Mouse (Mus musculus) midbrain, embryonic 14.5 days (tissue): ENCODE results near the gene Rack1. TPM values are rescaled to one million over a fixed set of nuclear protein-coding genes. Genes with fewer than 3 reads are reported as not detected.
"Not testable (repeated sequence)": the region's sequence is repeated elsewhere in the genome, so short reads cannot be mapped to it uniquely, and the experiment has no call there.

Source experiments
- ATAC-seq: fragments of 200-750 bp; cut with Nextera tagmentation; 2 replicates; pipeline ENCODE4 v1.8.0; 2017; ENCODE audit warnings: moderate number of reproducible peaks, moderate library complexity; ENCODE audit not compliant: low FRiP score, low TSS enrichment
- DNase-seq: peaks from one replicate; pipeline ENCODE4 v3.0.0-alpha.2; 2015
- H3K27ac ChIP-seq: fragments of 300-500 bp; sonication (generic); replicated peaks from 2 replicates; pipeline ENCODE4 v1.5.1; 2014; ENCODE audit warnings: mild to moderate bottlenecking, low read depth, low read length, moderate library complexity
- H3K27me3 ChIP-seq: fragments of 300-500 bp; sonication (generic); 2 replicates; pipeline ENCODE4 v1.6.1; 2014; ENCODE audit warnings: low read length, control low read depth, mixed read lengths; ENCODE audit not compliant: control insufficient read depth, insufficient read depth
- H3K36me3 ChIP-seq: fragments of 300-500 bp; sonication (generic); 2 replicates; pipeline ENCODE4 v1.6.1; 2014; ENCODE audit warnings: low read length, control low read depth; ENCODE audit not compliant: control insufficient read depth, insufficient read depth
- H3K4me1 ChIP-seq: fragments of 300-500 bp; sonication (generic); 2 replicates; pipeline ENCODE4 v1.6.1; 2014; ENCODE audit warnings: mild to moderate bottlenecking, antibody characterized with exemption, low read length, control low read depth; ENCODE audit not compliant: control insufficient read depth, insufficient read depth
- H3K4me2 ChIP-seq: fragments of 300-500 bp; sonication (generic); 2 replicates; pipeline ENCODE4 v1.6.1; 2014; ENCODE audit warnings: mild to moderate bottlenecking, low read length, moderate library complexity
- H3K4me3 ChIP-seq: fragments of 300-500 bp; sonication (generic); replicated peaks from 2 replicates; pipeline ENCODE4 v1.5.1; 2014; ENCODE audit warnings: low read depth, low read length
- H3K9ac ChIP-seq: fragments of 300-500 bp; sonication (generic); replicated peaks from 2 replicates; pipeline ENCODE4 v1.6.1; 2014; ENCODE audit warnings: mild to moderate bottlenecking, low read length, moderate library complexity
- H3K9me3 ChIP-seq: fragments of 300-500 bp; sonication (generic); 2 replicates; pipeline ENCODE4 v1.6.1; 2016; ENCODE audit warnings: low read length, control low read depth, mixed read lengths; ENCODE audit not compliant: control insufficient read depth
- WGBS: fragments of 180-500 bp; shearing (Covaris S2); extraction: QIAGEN DNeasy Blood & Tissue Kit; methylation state at CpG from one replicate; pipeline ENCODE4 v1.1.7; 2014; 5-methylcytosine and 5-hydroxymethylcytosine counted together
- polyA plus RNA-seq: library from polyadenylated mRNA; unstranded; fragments of >200 nt; fragmentation: Nextera tagmentation; extraction: Ambion mirVana; gene quantifications from 2 replicates; pipeline ENCODE4 v1.2.1, GENCODE M21; 2014

Rack1 gene
- polyA plus RNA-seq, 1 experiment from 2014 or later = 505 TPM

DNA sequence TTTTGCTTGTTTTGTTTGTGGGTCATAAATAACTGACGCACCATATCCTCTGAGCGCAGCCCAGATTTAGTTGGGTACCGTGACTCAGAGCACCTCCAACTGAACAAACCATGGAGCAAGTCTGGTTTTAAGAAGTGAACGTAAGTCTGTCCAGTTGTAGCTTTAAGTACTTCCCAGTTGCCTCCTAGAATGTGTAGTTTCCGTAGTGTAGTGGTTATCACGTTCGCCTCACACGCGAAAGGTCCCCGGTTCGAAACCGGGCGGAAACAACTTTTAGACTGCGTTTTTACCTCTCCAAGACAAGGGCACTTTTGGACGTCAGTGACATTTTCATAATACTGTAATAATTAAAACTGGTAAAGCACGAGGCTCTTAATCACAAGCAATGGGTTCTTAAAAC is 18.2 kb downstream of the Rack1 start:
- H3K4me3 ChIP-seq = peak overlapping the region; percentile 74
- peak; percentile 97 for DNase-seq
- peaks cover 13% of the 10 kb centered on the region; the same call in 1 of the 2 replicates for H3K36me3 ChIP-seq
- no peak for ATAC-seq
- H3K4me2 ChIP-seq = peak overlapping the region; percentile 72
- H3K9ac ChIP-seq = peak overlapping the region; percentile 81; the same call in 1 of the 2 replicates
- no peak overlapping the region for H3K27ac ChIP-seq
- no peaks in the 10 kb centered on the region for H3K9me3 ChIP-seq
- 0 out of 2 replicates have a peak, but pooled peaks cover 2% of the 10 kb centered on the region for H3K27me3 ChIP-seq
- H3K4me1 ChIP-seq = peaks cover 19% of the 10 kb centered on the region
- WGBS = under 1% methylated on average over 16 of the region's 16 CpGs

DNA sequence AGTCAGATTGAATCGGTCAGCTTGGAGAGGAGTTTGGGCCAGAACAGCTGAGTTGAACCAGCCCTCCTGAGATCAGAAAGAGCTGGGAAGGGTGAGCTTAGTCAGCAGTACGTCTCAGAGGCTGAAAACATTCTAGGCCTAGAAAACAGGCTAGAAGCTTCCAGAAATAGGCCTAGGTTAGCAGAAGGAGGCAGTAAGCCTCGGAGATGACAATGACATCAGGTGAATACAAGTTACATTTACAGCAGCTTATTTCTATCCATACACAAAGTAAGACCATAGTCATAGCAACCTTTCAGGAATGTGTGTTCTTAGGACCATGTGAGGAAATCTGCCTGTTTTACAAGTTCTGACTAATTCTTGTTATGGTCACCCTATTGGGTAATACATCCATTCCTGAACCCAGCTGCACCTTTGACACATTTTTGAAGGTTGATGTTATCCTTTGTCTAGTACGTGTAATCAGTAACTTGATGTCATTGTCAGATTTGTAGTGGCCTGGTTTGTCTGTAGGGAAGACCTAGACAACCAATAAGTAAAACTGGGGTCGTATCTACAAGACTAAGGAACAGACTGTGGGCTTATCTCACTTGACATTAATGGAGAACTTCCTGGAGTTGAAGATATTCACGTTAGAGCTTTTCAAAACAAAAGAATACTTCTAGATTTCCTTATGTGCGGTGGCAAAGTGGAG is 19.6 kb downstream of the Rack1 start:
- H3K27me3 ChIP-seq = peaks cover 14% of the 10 kb centered on the region
- 81% methylated on average over 7 of the region's 7 CpGs for WGBS
- H3K36me3 ChIP-seq = 0 out of 2 replicates have a peak, but pooled peaks cover 4% of the 10 kb centered on the region
- ATAC-seq (no peak), DNase-seq (no peak)
- H3K9ac ChIP-seq = no peak overlapping the region
- no peak overlapping the region for H3K4me2 ChIP-seq
- H3K9me3 ChIP-seq = no peaks in the 10 kb centered on the region
- no peak overlapping the region for H3K27ac ChIP-seq
- H3K4me1 ChIP-seq = peaks cover 20% of the 10 kb centered on the region
- H3K4me3 ChIP-seq = no peak overlapping the region

DNA sequence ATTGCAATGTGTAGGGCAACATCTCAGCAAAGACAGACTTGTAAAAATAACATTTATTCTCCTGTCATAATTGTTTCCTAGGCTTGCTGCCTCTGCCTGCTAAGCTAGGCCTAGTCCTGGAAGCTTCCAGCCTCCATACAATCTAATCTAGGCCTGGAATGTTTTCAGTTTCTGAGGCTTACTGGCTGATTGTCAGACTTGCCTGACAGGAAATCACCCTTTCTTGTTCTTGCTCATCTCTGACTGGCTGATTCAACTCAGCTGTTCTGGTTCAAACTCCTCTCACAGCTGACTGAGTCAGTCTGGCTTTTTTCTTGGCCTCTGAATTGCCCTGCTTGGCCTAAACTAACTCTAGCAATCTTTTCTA is 20.2 kb downstream of the Rack1 start:
- Histone ChIP-seq H3K9me3 (no peaks in the 10 kb centered on the region), H3K27me3 (peaks cover 18% of the 10 kb centered on the region), H3K27ac (no peak overlapping the region), H3K4me2 (no peak overlapping the region), H3K9ac (no peak overlapping the region), H3K36me3 (0 out of 2 replicates have a peak, but pooled peaks cover 4% of the 10 kb centered on the region), H3K4me3 (no peak overlapping the region), H3K4me1 (peaks cover 15% of the 10 kb centered on the region)
- DNase-seq (no peak), ATAC-seq (no peak)

- 84% methylated on average over 14 of the region's 14 CpGs for WGBS
- ATAC-seq, H3K27ac ChIP-seq, DNase-seq, H3K9me3 ChIP-seq, H3K36me3 ChIP-seq, H3K4me3 ChIP-seq, H3K4me1 ChIP-seq, H3K4me2 ChIP-seq, H3K9ac ChIP-seq: not testable (repeated sequence)
- H3K27me3 ChIP-seq = peaks cover 18% of the 10 kb centered on the region
These were observed 21.2 kb downstream of the Rack1 start for GRCm38 (mm10) chr11:48821299-48821698.

DNA sequence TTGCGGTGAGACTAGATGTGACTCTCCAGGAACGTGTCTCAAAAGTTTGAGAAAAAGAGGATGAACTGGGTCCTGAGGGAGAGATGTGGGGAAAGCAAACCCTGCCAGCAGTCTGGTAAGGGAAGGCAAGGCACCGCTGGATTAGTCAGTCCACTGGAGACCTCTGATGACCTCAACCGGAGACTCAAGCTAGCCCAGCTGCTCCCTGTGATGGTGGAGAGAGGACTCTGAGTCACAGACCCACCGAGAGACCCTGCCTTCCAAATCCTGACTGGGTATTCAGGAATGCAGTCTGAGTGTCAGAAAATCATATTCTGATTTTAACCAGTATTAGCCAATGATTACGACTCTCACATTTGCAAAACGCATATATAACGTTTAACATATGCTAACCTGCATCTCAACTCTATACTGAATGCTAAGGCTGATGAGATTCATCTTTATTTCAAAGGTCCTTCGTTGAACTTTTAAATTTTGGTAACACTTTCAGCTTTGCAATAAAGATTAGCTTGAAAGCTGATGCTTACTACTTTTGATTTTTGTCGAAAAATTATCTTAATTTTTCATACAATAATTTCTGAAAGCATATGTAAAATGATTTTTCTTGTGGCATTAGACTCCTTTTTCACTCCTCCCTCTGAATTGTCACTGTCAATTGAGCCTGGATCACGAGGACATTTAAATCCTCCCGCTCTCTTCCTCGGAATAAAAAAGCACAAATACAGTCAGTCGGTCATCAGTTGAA is 22.8 kb downstream of the Rack1 start:
- H3K4me2 ChIP-seq = peak overlapping the region; percentile 51
- H3K27ac ChIP-seq = no peak overlapping the region
- peaks cover 18% of the 10 kb centered on the region for H3K27me3 ChIP-seq
- H3K4me1 ChIP-seq = peaks cover 10% of the 10 kb centered on the region; the same call in 1 of the 2 replicates
- H3K9ac ChIP-seq = no peak overlapping the region
- peak overlapping the region; percentile 23 for H3K4me3 ChIP-seq
- H3K36me3 ChIP-seq = no peaks in the 10 kb centered on the region
- WGBS = 34% methylated on average over 14 of the region's 14 CpGs
- no peaks in the 10 kb centered on the region for H3K9me3 ChIP-seq
- no peak for DNase-seq
- ATAC-seq = no peak

DNA sequence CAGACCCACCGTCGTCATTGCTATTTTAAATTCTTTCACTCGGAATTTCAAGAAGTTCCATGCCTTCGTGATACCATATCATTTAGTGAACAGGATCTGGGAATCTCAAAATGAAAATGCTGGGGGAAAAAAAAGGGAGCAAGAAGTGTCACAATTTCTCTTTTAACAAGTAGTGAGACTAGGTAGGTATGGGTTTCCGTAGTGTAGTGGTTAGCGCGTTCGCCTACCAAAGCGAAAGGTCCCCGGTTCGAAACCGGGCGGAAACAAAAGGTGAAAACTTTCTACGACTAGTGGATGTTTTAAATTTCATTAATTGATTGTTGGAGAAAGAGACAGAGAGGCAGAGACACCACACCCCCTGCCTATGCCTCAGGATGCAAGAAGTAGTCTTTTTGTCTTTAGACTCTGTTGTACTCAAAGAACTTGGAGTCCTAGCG is 23.4 kb downstream of the Rack1 start:
- H3K27me3 ChIP-seq = peaks cover 18% of the 10 kb centered on the region
- no peak overlapping the region for H3K27ac ChIP-seq
- H3K4me1 ChIP-seq = peaks cover 10% of the 10 kb centered on the region; the same call in 1 of the 2 replicates
- H3K4me2 ChIP-seq = peak overlapping the region; percentile 51
- H3K4me3 ChIP-seq = peak overlapping the region; percentile 23
- H3K9ac ChIP-seq = no peak overlapping the region
- no peaks in the 10 kb centered on the region for H3K36me3 ChIP-seq
- 1% methylated on average over 15 of the region's 15 CpGs for WGBS
- DNase-seq (peak; percentile 86), ATAC-seq (no peak)
- H3K9me3 ChIP-seq = no peaks in the 10 kb centered on the region

DNA sequence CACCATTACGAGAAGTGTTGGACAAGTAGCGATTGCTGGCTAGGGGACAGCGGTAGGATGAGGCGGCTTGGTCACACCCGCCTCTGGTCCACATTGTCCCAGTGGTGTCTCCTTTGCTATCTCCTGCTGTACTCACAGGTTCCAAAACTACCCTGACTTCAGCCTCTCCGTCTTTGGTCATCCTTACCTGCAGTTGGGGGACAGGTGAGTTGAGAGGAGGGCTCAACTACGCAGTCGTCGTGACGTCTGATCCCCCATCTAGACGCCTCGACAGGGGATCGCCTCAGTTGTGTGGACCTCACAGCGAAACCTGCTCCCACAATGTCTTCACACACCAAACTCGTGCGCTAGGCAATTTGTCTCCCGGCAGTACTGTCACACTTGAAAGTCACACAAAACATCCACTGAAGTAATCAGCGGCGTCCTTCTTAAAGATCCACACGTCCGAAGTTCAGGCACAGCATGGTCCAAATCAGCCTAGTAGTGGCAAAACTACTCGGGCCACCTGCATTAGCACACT is 24.2 kb downstream of the Rack1 start:
- Histone ChIP-seq H3K27ac (no peak overlapping the region), H3K9me3 (no peaks in the 10 kb centered on the region), H3K4me2 (peak overlapping the region; percentile 51), H3K4me1 (peaks cover 10% of the 10 kb centered on the region; the same call in 1 of the 2 replicates), H3K36me3 (no peaks in the 10 kb centered on the region), H3K9ac (no peak overlapping the region), H3K4me3 (peak overlapping the region; percentile 23), H3K27me3 (peaks cover 18% of the 10 kb centered on the region)
- ATAC-seq (no peak), DNase-seq (no peak)
- 4% methylated on average over 22 of the region's 22 CpGs for WGBS

DNA sequence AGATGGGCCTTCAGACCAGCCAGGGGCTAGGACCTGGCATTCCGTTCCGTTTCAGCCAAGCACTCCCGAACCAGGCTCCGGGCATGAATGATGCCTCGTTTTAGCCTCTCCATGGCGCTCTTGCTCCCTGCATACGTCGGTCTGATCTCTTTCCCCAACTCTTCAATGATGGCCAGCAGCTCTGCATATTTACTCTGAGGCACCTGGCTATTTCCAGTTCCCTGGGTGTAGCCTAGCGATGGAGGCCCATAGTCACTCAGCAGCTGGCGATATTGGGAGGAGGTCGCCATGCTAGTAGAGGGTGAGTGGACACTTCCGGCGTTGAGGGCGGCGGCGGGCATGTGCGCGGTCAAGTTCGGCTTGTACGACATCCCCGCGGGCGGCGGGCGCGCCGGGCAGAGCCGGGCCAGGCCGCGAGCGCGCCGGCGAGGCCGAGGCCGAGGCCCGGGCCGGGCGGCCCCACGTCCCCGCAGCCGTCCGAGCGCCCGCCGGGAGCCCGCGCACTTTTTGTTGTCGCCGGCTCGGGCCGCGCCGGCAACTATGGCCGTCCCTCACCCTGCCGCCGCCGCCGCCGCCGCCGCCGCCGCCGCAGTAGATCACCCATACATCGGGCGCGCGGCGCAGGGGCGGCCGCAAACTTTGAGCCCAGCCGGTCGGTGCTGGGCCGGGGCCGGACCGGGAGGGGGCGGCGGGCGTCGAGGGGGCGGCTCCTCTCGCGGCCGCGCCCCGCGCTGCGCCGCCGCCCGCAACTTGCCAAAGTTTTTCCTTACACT is 26.0 kb downstream of the Rack1 start, which contains the start of the genes Trim7 and Gm12184:
Trim7 (plus strand) TSS at position 162 of the 773 bp plus-strand sequence.
Gm12184 (minus strand) TSS at position 677 of the 773 bp plus-strand sequence.
- Histone ChIP-seq H3K4me3 (peak within 1 kb of the TSS; percentile 39), H3K4me1 (peaks cover 10% of the 10 kb centered on the region; the same call in 1 of the 2 replicates), H3K27me3 (peaks cover 18% of the 10 kb centered on the region), H3K4me2 (peak within 1 kb of the TSS; percentile 51)
- not testable (repeated sequence) for H3K27ac ChIP-seq, DNase-seq, H3K9me3 ChIP-seq, H3K9ac ChIP-seq, H3K36me3 ChIP-seq
- ATAC-seq = peak; percentile 80
- under 1% methylated on average over 42 of the region's 92 CpGs for WGBS
